Mouse (Mus musculus) heart, adult 2 months (tissue): ENCODE results near the gene Dscam. TPM values are rescaled to one million over a fixed set of nuclear protein-coding genes. Genes with fewer than 3 reads are reported as not detected.

ENCODE experiments used
- DNase-seq, 2 experiments: peaks; one replicate each; pipeline ENCODE4 v3.0.0; 2021
- H3K27ac ChIP-seq: fragments of 200-600 bp; 2 replicates; pipeline ENCODE4 v1.8.1; 2022
- H3K27me3 ChIP-seq: fragments of 200-500 bp; 2 replicates; pipeline ENCODE4 v1.6.1; 2012; ENCODE audit warnings: mild to moderate bottlenecking, low read length, inconsistent platforms, mixed read lengths; ENCODE audit not compliant: control insufficient read depth, insufficient read depth
- H3K36me3 ChIP-seq: fragments of 200-500 bp; 2 replicates; pipeline ENCODE4 v1.6.1; 2012; ENCODE audit warnings: low read length, inconsistent platforms; ENCODE audit not compliant: control insufficient read depth, insufficient read depth
- H3K4me1 ChIP-seq: fragments of 200-500 bp; 2 replicates; pipeline ENCODE4 v1.6.1; 2011; ENCODE audit warnings: low read length; ENCODE audit not compliant: control insufficient read depth, insufficient read depth
- H3K4me3 ChIP-seq: fragments of 200-600 bp; 2 replicates; pipeline ENCODE4 v1.8.1; 2022
- H3K79me2 ChIP-seq: fragments of 200-500 bp; replicated peaks from 2 replicates; pipeline ENCODE4 v1.6.1; 2012; ENCODE audit warnings: mild to moderate bottlenecking, inconsistent platforms, low read length, moderate library complexity, mixed read lengths; ENCODE audit not compliant: control insufficient read depth, insufficient read depth
- H3K9ac ChIP-seq: fragments of 200-500 bp; 2 replicates; pipeline ENCODE4 v1.6.1; 2012; ENCODE audit warnings: low read depth, mild to moderate bottlenecking, control low read depth, inconsistent platforms, low read length, mixed read lengths
- CTCF ChIP-seq: fragments of 200-600 bp; IDR thresholded peaks from 2 replicates; pipeline ENCODE4 v1.8.1; 2022; ENCODE audit warnings: antibody characterized with exemption, mild to moderate bottlenecking, moderate library complexity
- EP300 ChIP-seq: fragments of 200-500 bp; IDR thresholded peaks from 2 replicates; pipeline ENCODE4 v1.6.1; 2011; ENCODE audit warnings: low read depth, low read length, control low read depth; ENCODE audit not compliant: insufficient read depth
- POLR2A ChIP-seq: fragments of 200-500 bp; IDR thresholded peaks from 2 replicates; pipeline ENCODE4 v1.6.1; 2011; ENCODE audit warnings: mild to moderate bottlenecking, low read depth, low read length, control low read depth; ENCODE audit not compliant: insufficient read depth
- WGBS: fragments of 180-500 bp; shearing (Covaris S2); methylation state at CpG from one replicate; pipeline ENCODE4 v1.1.7; 2018; 5-methylcytosine and 5-hydroxymethylcytosine counted together
- intact Hi-C: fragments of 180-260 bp; cut with DNase I; formaldehyde crosslinking; loops from one replicate; pipeline ENCODE4 v1.15.1; 2025
- polyA plus RNA-seq: library from polyadenylated mRNA; depleted of rRNA; stranded (reverse); fragments of >200 nt; gene quantifications from 2 replicates; pipeline ENCODE4 v1.2.3, GENCODE M21; 2012
- total RNA-seq, 2 experiments: library from RNA; stranded (reverse); gene quantifications; 2 replicates each; pipeline ENCODE4 v1.2.3; 2021

The Dscam gene
- total and polyA plus RNA-seq, 3 experiments, result 0.06 TPM; not detected in 2

DNA sequence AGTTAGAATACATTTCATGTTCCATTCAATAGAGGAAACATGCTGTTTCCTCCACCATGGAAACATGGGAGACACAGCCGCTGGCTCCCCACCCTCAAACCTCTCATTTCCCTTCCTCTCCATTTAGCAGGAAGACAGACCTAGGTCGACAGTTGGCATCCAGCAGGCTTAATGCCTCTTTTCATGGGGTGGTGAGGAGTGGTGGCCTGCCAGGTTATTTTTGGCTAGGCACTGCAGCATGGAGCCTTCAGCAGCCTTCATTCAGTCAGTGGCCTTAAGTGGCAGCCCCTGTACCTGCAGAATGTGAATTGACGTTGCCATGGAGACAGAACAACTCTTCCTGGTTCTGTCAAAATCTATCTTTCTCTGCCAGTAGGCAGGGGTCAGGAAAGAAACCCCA is 243.6 kb downstream of the Dscam start:
- H3K36me3 ChIP-seq, result no peaks in the 10 kb centered on the region
- no peak for TF ChIP-seq EP300
- TF ChIP-seq CTCF, result no peak
- TF ChIP-seq POLR2A, result no peak
- no peak overlapping the region for H3K9ac ChIP-seq
- H3K27ac ChIP-seq, result no peak overlapping the region
- H3K4me3 ChIP-seq, result no peak overlapping the region
- no peak for DNase-seq
- intact Hi-C loops, result no loop called here
- no peaks in the 10 kb centered on the region for H3K27me3 ChIP-seq
- H3K79me2 ChIP-seq, result no peaks in the 10 kb centered on the region
- WGBS, result 36% methylated on average over 3 of the region's 3 CpGs
- no peaks in the 10 kb centered on the region for H3K4me1 ChIP-seq

DNA sequence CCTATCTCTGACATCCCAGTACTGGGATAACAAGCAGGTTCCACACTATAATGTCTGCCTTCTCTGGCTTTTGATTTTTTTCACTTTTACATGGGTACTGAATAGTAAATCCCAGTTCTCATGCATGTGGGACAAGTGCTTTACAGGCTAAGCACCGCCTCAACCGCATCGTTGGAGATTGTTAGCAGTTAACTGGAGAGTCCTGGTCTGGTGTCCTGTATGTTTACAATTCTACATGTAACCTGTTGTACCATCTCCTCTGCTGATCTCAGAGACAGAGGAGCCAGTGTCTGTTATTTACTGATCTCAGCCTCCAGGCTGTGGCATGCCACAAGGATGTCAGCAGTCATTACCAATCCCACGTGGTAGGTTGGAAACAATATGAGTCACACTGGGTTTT is 246.6 kb downstream of the Dscam start:
- Histone ChIP-seq H3K4me1 (no peaks in the 10 kb centered on the region), H3K36me3 (no peaks in the 10 kb centered on the region), H3K27ac (no peak overlapping the region), H3K79me2 (no peaks in the 10 kb centered on the region), H3K4me3 (no peak overlapping the region), H3K27me3 (no peaks in the 10 kb centered on the region), H3K9ac (no peak overlapping the region)
- 84% methylated on average over 4 of the region's 4 CpGs for WGBS
- no peak for DNase-seq
- TF ChIP-seq CTCF (no peak), POLR2A (no peak), EP300 (no peak)
- intact Hi-C loops, result no loop called here

DNA sequence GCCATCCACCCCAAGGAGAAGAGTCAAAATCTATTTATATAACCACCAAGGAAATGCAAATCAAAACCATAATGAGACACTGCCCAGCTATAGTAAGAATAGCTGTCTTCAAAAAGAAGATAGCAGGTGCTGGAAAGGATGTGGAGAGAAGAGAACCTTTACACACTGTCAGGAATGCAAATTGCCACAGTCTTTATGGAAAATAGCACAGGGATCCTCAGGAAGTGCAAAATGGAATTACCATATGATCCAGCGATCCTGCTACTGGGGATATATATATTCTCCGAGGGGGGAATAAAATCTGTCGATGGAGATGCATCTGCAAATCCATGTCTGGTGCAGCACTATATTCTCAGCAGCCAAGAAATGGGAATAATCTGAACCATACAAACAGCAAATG is 256.1 kb downstream of the Dscam start:
- H3K27ac ChIP-seq, result no peak overlapping the region
- DNase-seq, result no peak
- no peaks in the 10 kb centered on the region for H3K27me3 ChIP-seq
- H3K4me1 ChIP-seq, result no peaks in the 10 kb centered on the region
- H3K36me3 ChIP-seq, result no peaks in the 10 kb centered on the region
- WGBS, result 81% methylated on average over 3 of the region's 3 CpGs
- H3K4me3 ChIP-seq, result no peak overlapping the region
- no peak overlapping the region for H3K9ac ChIP-seq
- intact Hi-C loops, result no loop called here
- TF ChIP-seq POLR2A, result no peak
- TF ChIP-seq CTCF, result no peak
- TF ChIP-seq EP300, result no peak
- H3K79me2 ChIP-seq, result no peaks in the 10 kb centered on the region

DNA sequence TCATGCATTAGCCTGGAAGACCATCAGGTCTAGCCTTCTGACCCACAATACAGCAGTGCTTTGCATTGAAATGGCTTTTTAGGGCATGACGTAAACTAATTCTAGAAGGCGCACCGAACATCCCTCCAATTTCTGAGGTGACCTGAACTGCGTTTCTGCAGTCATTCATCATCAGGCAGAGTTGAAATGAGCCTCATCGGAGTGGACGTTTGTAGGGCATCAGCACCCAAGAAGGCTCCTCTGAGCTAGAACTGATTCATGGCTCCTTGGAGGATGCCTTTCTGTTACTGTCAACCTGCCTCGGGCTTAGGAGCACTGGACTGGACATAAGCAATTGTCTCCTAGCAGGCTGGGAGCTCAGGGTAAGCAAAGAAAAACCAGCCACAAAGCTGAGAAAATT is 257.7 kb downstream of the Dscam start:
- H3K4me3 ChIP-seq, result no peak overlapping the region
- no peak overlapping the region for H3K27ac ChIP-seq
- TF ChIP-seq CTCF (no peak), POLR2A (no peak), EP300 (no peak)
- H3K27me3 ChIP-seq, result no peaks in the 10 kb centered on the region
- WGBS, result 85% methylated on average over 7 of the region's 7 CpGs
- H3K79me2 ChIP-seq, result no peaks in the 10 kb centered on the region
- H3K9ac ChIP-seq, result no peak overlapping the region
- no peak for DNase-seq
- intact Hi-C loops, result no loop called here
- H3K4me1 ChIP-seq, result no peaks in the 10 kb centered on the region
- H3K36me3 ChIP-seq, result no peaks in the 10 kb centered on the region

DNA sequence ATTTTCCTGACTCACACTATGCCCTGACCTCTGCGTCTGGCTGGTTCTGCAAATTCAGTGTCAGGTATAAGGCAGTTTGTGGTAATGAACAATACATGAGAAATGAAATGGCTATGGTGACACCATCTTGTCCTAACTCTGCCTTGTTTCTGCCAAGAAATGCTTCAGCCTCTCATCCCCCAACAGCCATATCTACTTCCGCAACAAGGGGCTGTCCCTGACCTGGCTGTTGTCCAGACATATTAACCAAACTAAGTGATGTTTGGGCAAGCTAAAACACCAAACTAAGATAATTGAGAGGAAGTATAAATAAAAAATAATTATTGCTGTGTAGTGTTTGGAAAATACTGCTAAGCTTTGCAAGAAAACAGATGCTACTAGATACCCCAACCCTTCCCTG is 258.4 kb downstream of the Dscam start:
- intact Hi-C loops, result no loop called here
- 86% methylated on average over 2 of the region's 2 CpGs for whole genome bisulfite sequencing

DNA sequence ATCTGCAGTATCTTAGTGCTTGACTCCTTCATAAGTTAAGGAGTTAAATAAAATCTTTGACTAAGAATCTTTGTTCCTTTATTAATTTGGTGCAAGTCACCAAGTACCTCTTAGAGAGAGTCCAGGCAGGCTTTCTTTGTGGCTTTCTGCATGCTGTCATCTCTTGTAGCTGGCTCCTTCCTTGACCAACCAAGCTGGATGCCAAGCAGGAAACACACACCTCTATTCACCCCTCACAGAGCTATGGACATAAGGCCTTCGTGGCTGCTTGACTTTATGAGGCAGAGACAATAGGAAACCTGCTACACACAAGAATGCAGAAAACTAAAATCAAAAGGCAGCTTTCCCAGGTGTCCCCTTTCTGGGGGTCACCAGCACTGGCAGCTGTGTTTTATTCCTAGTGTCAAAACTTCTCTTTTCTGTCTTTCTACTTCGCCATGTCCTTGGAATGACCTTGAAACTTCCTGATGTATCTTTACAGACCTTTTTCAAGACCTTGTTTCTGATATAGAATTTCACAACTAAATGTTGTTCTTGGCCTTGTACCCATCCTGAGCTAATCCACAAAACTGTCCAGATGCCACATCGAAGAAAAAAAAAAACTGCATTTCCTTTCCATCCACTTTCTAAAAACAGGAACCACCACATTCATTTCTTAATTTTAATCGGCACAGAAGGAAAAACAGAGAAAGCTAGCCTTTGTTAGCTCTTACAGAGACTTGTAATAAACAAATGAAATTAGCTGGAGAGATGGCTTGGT is 260.0 kb downstream of the Dscam start:
- TF ChIP-seq CTCF (no peak), POLR2A (no peak), EP300 (no peak)
- Histone ChIP-seq H3K4me3 (no peak overlapping the region), H3K27me3 (no peaks in the 10 kb centered on the region), H3K27ac (no peak overlapping the region), H3K36me3 (no peaks in the 10 kb centered on the region), H3K9ac (no peak overlapping the region), H3K79me2 (no peaks in the 10 kb centered on the region), H3K4me1 (no peaks in the 10 kb centered on the region)
- no peak for DNase-seq
- 33% methylated on average over 4 of the region's 4 CpGs for WGBS
- intact Hi-C loops, result no loop called here

More for the DNA sequence above, 258.4 kb downstream of the Dscam start:
- H3K4me1 ChIP-seq, result no peaks in the 10 kb centered on the region
- no peak overlapping the region for H3K27ac ChIP-seq
- no peak for TF ChIP-seq POLR2A
- TF ChIP-seq CTCF, result no peak
- TF ChIP-seq EP300, result no peak
- no peaks in the 10 kb centered on the region for H3K27me3 ChIP-seq
- no peaks in the 10 kb centered on the region for H3K79me2 ChIP-seq
- DNase-seq, result no peak
- H3K4me3 ChIP-seq, result no peak overlapping the region
- H3K9ac ChIP-seq, result no peak overlapping the region
- H3K36me3 ChIP-seq, result no peaks in the 10 kb centered on the region
